Mouse (Mus musculus) spleen, adult 2 months (tissue): ENCODE measurements around the gene Pdhb. TPM values are rescaled to one million over a fixed set of nuclear protein-coding genes. Genes with fewer than 3 reads are reported as not detected.
"Not testable (repeated sequence)": the region's sequence is repeated elsewhere in the genome, so short reads cannot be mapped to it uniquely, and the experiment has no call there.

Source experiments
- DNase-seq, 2 experiments: peaks; one replicate each; pipeline versions ENCODE4 v3.0.0 to v3.0.0-alpha.2; 2012 to 2021; ENCODE audit warnings: low spot score in 2 of 2, low read depth in 1 of 2
- H3K27ac ChIP-seq: fragments of 200-500 bp; 2 replicates; pipeline ENCODE4 v1.5.1; 2012; ENCODE audit warnings: low read length, inconsistent platforms; ENCODE audit not compliant: insufficient read depth
- H3K27me3 ChIP-seq: fragments of 200-500 bp; 2 replicates; pipeline ENCODE4 v1.6.1; 2012; ENCODE audit warnings: mild to moderate bottlenecking, moderate library complexity, low read length, inconsistent platforms; ENCODE audit not compliant: control insufficient read depth, insufficient read depth
- H3K36me3 ChIP-seq: fragments of 200-500 bp; 2 replicates; pipeline ENCODE4 v1.6.1; 2012; ENCODE audit warnings: mild to moderate bottlenecking, low read length, inconsistent platforms; ENCODE audit not compliant: control insufficient read depth, insufficient read depth
- H3K4me1 ChIP-seq: fragments of 200-500 bp; 2 replicates; pipeline ENCODE4 v1.6.1; 2011; ENCODE audit warnings: inconsistent platforms; ENCODE audit not compliant: control insufficient read depth, insufficient read depth, insufficient read length
- H3K4me3 ChIP-seq: fragments of 200-500 bp; 2 replicates; pipeline ENCODE4 v1.5.1; 2011; ENCODE audit warnings: mild to moderate bottlenecking, inconsistent platforms; ENCODE audit not compliant: insufficient read depth, insufficient read length; ENCODE audit errors: extremely low read depth
- CTCF ChIP-seq: fragments of 200-500 bp; IDR thresholded peaks from 2 replicates; pipeline ENCODE4 v1.5.1; 2011; ENCODE audit warnings: mild to moderate bottlenecking, inconsistent platforms; ENCODE audit not compliant: insufficient read depth, insufficient read length, insufficient replicate concordance; ENCODE audit errors: extremely low read depth
- POLR2A ChIP-seq: fragments of 200-500 bp; IDR thresholded peaks from 2 replicates; pipeline ENCODE4 v1.6.1; 2011; ENCODE audit warnings: low read depth, low read length, inconsistent platforms
- WGBS: fragments of 180-500 bp; shearing (Covaris S2); methylation state at CpG from one replicate; pipeline ENCODE4 v1.1.7; 2018; 5-methylcytosine and 5-hydroxymethylcytosine counted together
- polyA plus RNA-seq: library from polyadenylated mRNA; depleted of rRNA; stranded (reverse); fragments of >200 nt; gene quantifications from 2 replicates; pipeline ENCODE4 v1.2.3, GENCODE M21; 2012

The Pdhb gene
- polyA plus RNA-seq, 1 experiment = 21.9 TPM

GRCm38 (mm10) chr14:8191331-8191965 lies 18.6 kb upstream of the Pdhb start:
- Histone ChIP-seq H3K36me3 (no peaks in the 10 kb centered on the region), H3K27me3 (no peaks in the 10 kb centered on the region), H3K27ac (no peak overlapping the region), H3K4me1 (no peaks in the 10 kb centered on the region), H3K4me3 (no peak overlapping the region)
- 90% methylated on average over 12 of the region's 12 CpGs for WGBS
- no peak for TF ChIP-seq CTCF
- no peak for TF ChIP-seq POLR2A
- no peak for DNase-seq

- no peaks in the 10 kb centered on the region for H3K4me1 ChIP-seq
- TF ChIP-seq POLR2A (no peak), CTCF (no peak)
- no peak overlapping the region for H3K4me3 ChIP-seq
- no peak for DNase-seq
- H3K36me3 ChIP-seq = no peaks in the 10 kb centered on the region
- 95% methylated on average over 3 of the region's 3 CpGs for WGBS
- H3K27ac ChIP-seq = no peak overlapping the region
- no peaks in the 10 kb centered on the region for H3K27me3 ChIP-seq
Observed at GRCm38 (mm10) chr14:8190556-8190955, 17.7 kb upstream of the Pdhb start.

DNA sequence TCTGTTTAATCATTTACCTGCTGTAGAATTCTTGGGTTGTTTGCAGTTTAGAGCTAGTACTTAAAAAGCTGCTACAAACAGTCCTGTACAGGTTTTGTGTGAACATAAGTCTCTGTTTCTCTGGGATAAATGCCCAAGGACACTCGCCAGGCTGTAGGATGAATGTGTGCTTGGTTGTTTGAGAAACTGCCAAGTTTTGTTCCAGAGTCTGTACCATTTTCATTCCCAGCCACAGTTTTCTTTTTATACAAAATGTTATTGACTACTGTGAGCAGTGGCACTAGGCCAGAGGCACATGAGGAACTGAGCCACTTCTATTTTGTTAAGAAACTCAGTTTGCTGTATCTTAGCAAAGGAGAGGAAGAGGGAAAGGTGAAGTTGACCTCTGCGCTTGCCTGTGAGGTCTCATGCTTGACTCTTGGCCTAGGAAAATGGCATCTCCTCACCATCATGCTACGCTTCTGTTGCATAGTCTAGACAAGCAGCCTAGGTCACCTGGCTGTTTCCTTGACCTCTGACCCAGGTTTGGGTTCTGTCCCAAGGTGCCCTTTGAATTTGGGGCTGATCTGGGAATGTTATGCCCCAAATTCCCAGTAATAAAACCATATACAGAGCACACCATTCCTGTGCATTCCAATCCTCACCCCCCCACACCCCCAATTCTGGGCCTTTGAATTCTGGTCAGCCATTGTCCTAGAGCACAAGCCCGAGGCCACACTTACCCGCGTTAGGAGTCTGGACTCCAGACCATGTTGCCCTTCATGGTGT lies 13.6 kb upstream of the Pdhb start:
- no peaks in the 10 kb centered on the region for H3K27me3 ChIP-seq
- no peak overlapping the region for H3K27ac ChIP-seq
- H3K4me3 ChIP-seq = no peak overlapping the region
- no peak for DNase-seq
- no peak for TF ChIP-seq POLR2A
- TF ChIP-seq CTCF = no peak
- no peaks in the 10 kb centered on the region for H3K36me3 ChIP-seq
- H3K4me1 ChIP-seq = no peaks in the 10 kb centered on the region
- WGBS = 88% methylated on average over 6 of the region's 6 CpGs

GRCm38 (mm10) chr14:8183330-8183729 lies 10.5 kb upstream of the Pdhb start:
- no peaks in the 10 kb centered on the region for H3K4me1 ChIP-seq
- no peak overlapping the region for H3K4me3 ChIP-seq
- TF ChIP-seq CTCF = no peak
- no peak for TF ChIP-seq POLR2A
- no peaks in the 10 kb centered on the region for H3K27me3 ChIP-seq
- 72% methylated on average over 3 of the region's 3 CpGs for WGBS
- no peak for DNase-seq
- no peak overlapping the region for H3K27ac ChIP-seq
- no peaks in the 10 kb centered on the region for H3K36me3 ChIP-seq

GRCm38 (mm10) chr14:8180371-8181035 lies 7.7 kb upstream of the Pdhb start:
- TF ChIP-seq POLR2A (no peak), CTCF (no peak)
- WGBS = 81% methylated on average over 4 of the region's 4 CpGs
- DNase-seq = no peak
- H3K4me1 ChIP-seq = no peaks in the 10 kb centered on the region
- no peak overlapping the region for H3K4me3 ChIP-seq
- no peak overlapping the region for H3K27ac ChIP-seq
- no peaks in the 10 kb centered on the region for H3K36me3 ChIP-seq
- no peaks in the 10 kb centered on the region for H3K27me3 ChIP-seq

DNA sequence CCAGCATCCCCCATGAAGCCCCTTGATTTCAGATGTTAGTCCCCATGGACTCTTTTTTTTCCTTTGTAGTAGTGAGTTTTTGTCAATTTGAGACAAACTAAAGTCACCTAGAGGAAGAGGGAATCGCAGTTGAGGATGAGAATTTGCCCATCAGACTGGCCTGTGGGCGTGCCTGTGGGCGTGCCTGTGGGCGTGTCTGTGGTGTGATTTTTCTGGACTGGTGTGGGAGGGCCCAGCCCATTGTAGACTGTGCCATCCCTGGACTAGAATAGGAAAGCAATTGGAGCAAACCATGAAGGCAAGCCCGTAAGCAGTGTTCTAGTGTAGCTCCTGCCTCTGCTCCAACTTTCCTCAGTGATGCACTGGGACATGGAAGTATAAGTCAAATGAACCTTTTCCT lies 3.4 kb upstream of the Pdhb start:
- DNase-seq = no peak
- Histone ChIP-seq H3K36me3 (no peaks in the 10 kb centered on the region), H3K4me1 (no peaks in the 10 kb centered on the region), H3K27ac (no peak overlapping the region), H3K4me3 (no peak overlapping the region), H3K27me3 (no peaks in the 10 kb centered on the region)
- 58% methylated on average over 5 of the region's 5 CpGs for WGBS
- no peak for TF ChIP-seq CTCF

- Histone ChIP-seq H3K36me3 (no peaks in the 10 kb centered on the region), H3K4me1 (no peaks in the 10 kb centered on the region), H3K27ac (no peak overlapping the region), H3K27me3 (no peaks in the 10 kb centered on the region), H3K4me3 (no peak overlapping the region)
- TF ChIP-seq CTCF (no peak), POLR2A (no peak)
- 79% methylated on average over 5 of the region's 5 CpGs for WGBS
- no peak for DNase-seq
Observed at GRCm38 (mm10) chr14:8174634-8175033, 1.8 kb upstream of the Pdhb start.

DNA sequence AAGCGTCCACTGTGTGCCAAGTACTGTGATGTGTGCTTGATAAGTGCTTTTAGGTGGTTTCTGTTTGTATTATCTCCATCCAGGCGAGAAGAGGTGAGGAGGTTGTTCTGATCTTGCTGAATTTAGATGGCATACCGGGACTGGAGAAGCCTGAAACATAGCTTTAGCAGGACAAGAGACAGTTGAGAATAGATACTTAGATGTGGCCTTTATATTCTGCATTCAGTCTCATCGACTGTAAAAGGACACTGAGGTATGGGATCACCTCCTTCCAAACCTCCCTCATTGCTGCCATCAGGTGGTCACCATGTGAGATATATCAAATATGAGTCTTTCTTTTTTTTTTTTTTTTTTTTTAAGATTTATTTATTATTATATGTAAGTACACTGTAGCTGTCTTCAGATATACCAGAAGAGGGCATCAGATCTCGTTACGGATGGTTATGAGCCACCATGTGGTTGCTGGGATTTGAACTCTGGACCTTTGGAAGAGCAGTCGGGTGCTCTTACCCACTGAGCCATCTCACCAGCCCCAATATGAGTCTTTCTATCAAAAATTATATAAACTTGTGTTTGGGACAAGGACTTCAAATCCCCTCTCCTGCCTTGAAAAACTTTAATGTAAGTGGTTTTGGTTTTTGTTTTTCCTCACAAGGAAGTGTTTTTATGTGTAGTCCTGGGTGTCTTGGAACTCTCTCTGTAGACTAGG lies 871 bp upstream of the Pdhb start:
- Histone ChIP-seq H3K4me3 (peak overlapping the region; percentile 66), H3K27ac (peak overlapping the region; percentile 52; the same call in 1 of the 2 replicates)
- H3K4me1 ChIP-seq, H3K27me3 ChIP-seq, H3K36me3 ChIP-seq: not testable (repeated sequence)
- 19% methylated on average over 7 of the region's 7 CpGs for WGBS
- peak; percentile 47 to 66 for DNase-seq
